Mouse (Mus musculus) spleen, adult 2 months (tissue): Measurements from ENCODE around the gene Akap10. TPM values are rescaled to one million over a fixed set of nuclear protein-coding genes. Genes with fewer than 3 reads are reported as not detected.

Source experiments
- DNase-seq, 2 experiments: peaks; one replicate each; pipeline versions ENCODE4 v3.0.0 to v3.0.0-alpha.2; 2012 to 2021; ENCODE audit warnings: low spot score in 2 of 2, low read depth in 1 of 2
- H3K27ac ChIP-seq: fragments of 200-500 bp; 2 replicates; pipeline ENCODE4 v1.5.1; 2012; ENCODE audit warnings: low read length, inconsistent platforms; ENCODE audit not compliant: insufficient read depth
- H3K27me3 ChIP-seq: fragments of 200-500 bp; 2 replicates; pipeline ENCODE4 v1.6.1; 2012; ENCODE audit warnings: mild to moderate bottlenecking, moderate library complexity, low read length, inconsistent platforms; ENCODE audit not compliant: control insufficient read depth, insufficient read depth
- H3K36me3 ChIP-seq: fragments of 200-500 bp; 2 replicates; pipeline ENCODE4 v1.6.1; 2012; ENCODE audit warnings: mild to moderate bottlenecking, low read length, inconsistent platforms; ENCODE audit not compliant: control insufficient read depth, insufficient read depth
- H3K4me1 ChIP-seq: fragments of 200-500 bp; 2 replicates; pipeline ENCODE4 v1.6.1; 2011; ENCODE audit warnings: inconsistent platforms; ENCODE audit not compliant: control insufficient read depth, insufficient read depth, insufficient read length
- H3K4me3 ChIP-seq: fragments of 200-500 bp; 2 replicates; pipeline ENCODE4 v1.5.1; 2011; ENCODE audit warnings: mild to moderate bottlenecking, inconsistent platforms; ENCODE audit not compliant: insufficient read depth, insufficient read length; ENCODE audit errors: extremely low read depth
- CTCF ChIP-seq: fragments of 200-500 bp; IDR thresholded peaks from 2 replicates; pipeline ENCODE4 v1.5.1; 2011; ENCODE audit warnings: mild to moderate bottlenecking, inconsistent platforms; ENCODE audit not compliant: insufficient read depth, insufficient read length, insufficient replicate concordance; ENCODE audit errors: extremely low read depth
- POLR2A ChIP-seq: fragments of 200-500 bp; IDR thresholded peaks from 2 replicates; pipeline ENCODE4 v1.6.1; 2011; ENCODE audit warnings: low read depth, low read length, inconsistent platforms
- WGBS: fragments of 180-500 bp; shearing (Covaris S2); methylation state at CpG from one replicate; pipeline ENCODE4 v1.1.7; 2018; 5-methylcytosine and 5-hydroxymethylcytosine counted together
- polyA plus RNA-seq: library from polyadenylated mRNA; depleted of rRNA; stranded (reverse); fragments of >200 nt; gene quantifications from 2 replicates; pipeline ENCODE4 v1.2.3, GENCODE M21; 2012

Akap10 gene
- polyA plus RNA-seq, 1 experiment: 10.9 TPM

DNA sequence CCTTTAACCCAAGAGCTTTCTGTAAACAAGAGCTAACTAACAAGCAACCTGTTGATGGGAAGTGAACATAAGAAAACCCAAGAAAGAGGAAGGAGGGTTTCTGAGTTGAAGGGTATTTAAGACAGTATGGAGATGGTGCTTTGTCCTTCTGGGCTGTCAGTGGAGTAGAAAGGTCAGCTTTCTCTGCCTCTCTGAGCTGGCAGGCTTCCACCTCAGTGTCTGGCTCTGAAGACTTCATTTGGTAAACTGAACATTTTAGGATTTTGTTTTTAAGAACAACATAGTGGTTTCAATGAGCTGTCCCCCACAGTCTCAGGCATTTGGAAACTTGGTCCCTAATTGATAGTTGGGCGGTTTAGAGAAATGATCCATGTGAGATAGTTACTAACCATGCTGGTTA is 7.7 kb upstream of the Akap10 start:
- DNase-seq: no peak

DNA sequence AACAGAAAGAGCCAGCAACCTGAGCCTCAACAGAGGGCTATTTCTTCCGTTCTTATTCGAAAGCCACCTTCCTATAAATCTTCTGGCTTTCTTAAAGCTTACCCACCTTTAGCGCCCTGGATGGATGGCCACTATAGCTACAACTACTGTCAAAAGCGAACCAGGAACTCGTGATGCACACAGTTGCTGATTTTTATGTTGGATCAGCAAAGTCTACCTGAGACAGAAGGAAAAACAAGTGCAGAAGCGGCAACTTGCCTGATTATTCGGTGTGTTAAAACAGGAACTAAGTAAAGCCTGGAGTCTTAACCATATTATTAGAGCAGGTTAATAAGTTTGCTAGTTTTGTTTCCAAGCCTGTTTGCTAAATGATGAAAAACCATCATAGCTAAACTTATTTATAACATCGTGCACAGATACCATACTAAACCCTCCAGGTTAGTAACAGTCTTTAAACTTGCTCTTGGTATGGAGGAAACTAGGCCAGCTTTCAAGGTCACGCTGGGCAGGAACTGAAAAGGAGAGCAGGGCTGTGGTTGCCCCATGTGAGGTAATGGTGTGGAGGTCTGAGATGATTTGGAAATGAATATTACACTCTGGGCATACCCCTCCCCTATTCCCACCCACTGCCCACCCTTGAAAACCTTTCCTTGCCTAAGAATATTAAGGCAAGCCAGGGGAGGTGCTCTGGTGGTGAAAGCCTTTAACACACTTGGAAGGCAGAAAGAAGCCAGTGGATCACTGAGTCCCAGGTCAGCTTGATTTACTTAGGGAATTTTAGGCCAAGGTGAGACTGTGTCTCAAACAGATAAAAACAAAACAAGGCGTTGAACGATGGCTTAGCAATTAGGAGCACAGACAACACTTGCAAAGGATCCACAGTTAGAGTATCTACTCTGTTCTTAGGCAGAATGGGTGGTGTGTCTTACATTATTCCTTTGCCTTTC is 861 bp upstream of the Akap10 start:
- no peaks in the 10 kb centered on the region for H3K27me3 ChIP-seq
- H3K27ac ChIP-seq: peak overlapping the region; percentile 98
- TF ChIP-seq POLR2A: no peak
- TF ChIP-seq CTCF: no peak
- peak overlapping the region; percentile 94 for H3K4me3 ChIP-seq
- 15% methylated on average over 11 of the region's 11 CpGs for WGBS
- H3K36me3 ChIP-seq: no peaks in the 10 kb centered on the region
- DNase-seq: peak in 1 of 2 experiments; percentile 10
- H3K4me1 ChIP-seq: peaks cover 5% of the 10 kb centered on the region; the same call in 1 of the 2 replicates

More for the DNA sequence above, 7.7 kb upstream of the Akap10 start:
- no peaks in the 10 kb centered on the region for H3K36me3 ChIP-seq
- no peaks in the 10 kb centered on the region for H3K4me1 ChIP-seq
- H3K27ac ChIP-seq: no peak overlapping the region
- H3K4me3 ChIP-seq: no peak overlapping the region
- TF ChIP-seq CTCF: no peak
- no peak for TF ChIP-seq POLR2A
- 87% methylated on average over 1 of the region's 1 CpGs for WGBS
- H3K27me3 ChIP-seq: no peaks in the 10 kb centered on the region

DNA sequence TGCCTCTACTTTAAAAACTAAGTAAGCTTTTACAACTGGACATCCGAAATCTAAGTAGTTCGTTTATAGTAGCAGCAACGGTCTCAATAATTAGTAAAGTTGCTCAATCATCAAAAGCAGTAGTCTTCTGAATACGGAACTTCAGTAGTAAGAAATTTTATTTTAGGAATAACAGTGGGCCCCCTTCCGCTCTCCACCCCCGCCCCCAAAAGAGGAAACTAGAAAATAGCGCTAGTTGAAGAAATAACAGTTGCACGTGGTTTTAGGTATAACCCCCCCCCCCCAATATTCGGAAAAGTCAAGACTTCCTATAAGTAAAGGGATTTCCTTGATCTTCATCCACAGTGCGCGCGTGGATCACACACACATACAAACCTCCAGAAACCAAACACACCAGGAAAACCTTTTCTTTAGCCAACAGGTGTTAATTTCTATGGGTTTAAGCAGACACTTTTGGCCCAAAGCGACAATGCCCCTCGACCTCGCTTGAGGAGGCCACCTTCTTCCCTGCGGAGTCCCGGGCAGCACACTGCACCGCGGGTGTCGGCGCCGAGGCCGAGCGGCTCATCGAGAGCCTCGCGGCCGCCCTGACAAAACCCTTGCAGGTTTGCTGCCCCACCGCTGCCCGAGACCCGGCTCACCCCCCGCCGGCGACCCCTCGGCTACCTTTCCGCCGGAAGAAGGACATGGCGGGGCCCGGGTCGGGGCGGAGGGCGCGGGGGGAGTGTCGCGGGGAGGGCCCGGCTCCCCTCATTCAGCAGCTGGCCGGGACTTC is 542 bp downstream of the Akap10 start:
- Histone ChIP-seq H3K4me1 (peaks cover 5% of the 10 kb centered on the region; the same call in 1 of the 2 replicates), H3K4me3 (peak overlapping the region; percentile 90), H3K36me3 (0 out of 2 replicates have a peak, but pooled peaks cover under 1% of the 10 kb centered on the region), H3K27me3 (no peaks in the 10 kb centered on the region), H3K27ac (peak overlapping the region; percentile 89)
- no peak for DNase-seq
- TF ChIP-seq CTCF: no peak
- no peak for TF ChIP-seq POLR2A
- under 1% methylated on average over 47 of the region's 47 CpGs for WGBS

DNA sequence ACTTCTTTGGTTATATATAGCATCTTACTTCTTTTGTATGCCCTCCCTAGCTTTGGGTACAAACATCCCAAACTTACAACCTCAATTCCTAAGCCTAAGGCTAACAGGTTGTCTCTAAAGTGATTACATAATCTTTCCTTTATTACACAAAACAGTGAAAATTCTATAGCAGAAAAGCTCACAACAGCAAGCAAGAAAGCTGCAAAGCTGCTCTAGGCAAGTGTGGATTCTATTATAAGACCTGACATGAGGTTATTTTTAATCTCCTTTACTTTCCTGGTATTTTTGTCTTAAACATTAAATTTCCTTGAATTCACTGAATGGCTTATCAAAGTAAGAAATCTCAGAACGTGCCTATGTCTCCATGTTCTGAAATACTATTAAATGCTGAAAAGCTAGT is 6.7 kb downstream of the Akap10 start:
- no peak for DNase-seq
- 69% methylated on average over 1 of the region's 1 CpGs for WGBS
- no peak for TF ChIP-seq CTCF
- no peak for TF ChIP-seq POLR2A
- Histone ChIP-seq H3K36me3 (peaks cover 8% of the 10 kb centered on the region), H3K27me3 (no peaks in the 10 kb centered on the region), H3K27ac (no peak overlapping the region), H3K4me1 (peaks cover under 1% of the 10 kb centered on the region; the same call in 1 of the 2 replicates), H3K4me3 (no peak overlapping the region)

DNA sequence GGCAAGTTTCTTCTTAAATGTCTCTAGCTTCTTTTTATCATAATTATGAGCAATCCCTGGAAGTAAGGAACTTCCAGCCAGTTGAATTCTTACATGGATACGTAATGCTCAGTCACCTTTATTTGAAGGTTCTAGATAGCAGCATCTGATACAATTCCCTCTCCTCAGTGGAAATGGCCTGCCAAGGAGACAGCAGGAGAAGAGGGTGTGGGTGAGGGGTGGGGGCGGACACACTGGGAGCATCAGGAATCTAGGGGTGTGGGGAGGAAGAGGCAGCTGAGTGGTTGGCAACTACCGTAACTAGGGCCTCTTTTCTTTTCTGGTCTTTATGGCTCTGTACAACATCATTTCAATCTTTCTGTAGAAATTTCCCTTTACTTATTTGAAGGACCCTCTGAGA is 10.3 kb downstream of the Akap10 start:
- peaks cover 18% of the 10 kb centered on the region for H3K36me3 ChIP-seq
- no peak for DNase-seq
- H3K4me1 ChIP-seq: no peaks in the 10 kb centered on the region
- TF ChIP-seq CTCF (no peak), POLR2A (no peak)
- no peak overlapping the region for H3K27ac ChIP-seq
- H3K4me3 ChIP-seq: no peak overlapping the region
- H3K27me3 ChIP-seq: no peaks in the 10 kb centered on the region
- 98% methylated on average over 3 of the region's 3 CpGs for WGBS

DNA sequence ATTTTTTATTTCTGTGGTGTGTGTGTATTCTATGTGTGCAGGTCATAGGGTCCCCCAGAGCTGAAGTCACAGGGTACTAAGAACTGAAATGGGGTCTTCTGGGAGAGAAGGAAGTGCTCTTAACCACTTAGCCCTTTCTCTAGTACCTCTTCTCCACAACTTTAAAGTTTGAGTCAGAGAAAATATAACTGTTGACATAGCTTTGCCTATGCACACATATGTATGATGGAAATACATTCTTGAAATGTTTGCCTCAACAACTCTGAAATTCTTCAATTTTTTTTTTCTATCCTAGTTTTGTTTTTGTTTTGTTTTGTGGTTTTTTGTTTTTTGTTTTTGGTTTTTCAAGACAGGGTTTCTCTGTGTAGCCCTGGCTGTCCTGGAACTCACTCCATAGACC is 21.7 kb downstream of the Akap10 start:
- no peaks in the 10 kb centered on the region for H3K4me1 ChIP-seq
- no peak overlapping the region for H3K27ac ChIP-seq
- no peaks in the 10 kb centered on the region for H3K27me3 ChIP-seq
- peaks cover 30% of the 10 kb centered on the region for H3K36me3 ChIP-seq
- TF ChIP-seq POLR2A (no peak), CTCF (no peak)
- H3K4me3 ChIP-seq: no peak overlapping the region
- DNase-seq: no peak
